Mouse (Mus musculus) limb, embryonic 10.5 days (tissue): ENCODE data around the gene Etv2. TPM values are rescaled to one million over a fixed set of nuclear protein-coding genes. Genes with fewer than 3 reads are reported as not detected.
A peak's percentile ranks its signal among the peaks of the same experiment; 100 is the strongest.

Experiments
- DNase-seq: peaks from one replicate; pipeline ENCODE4 v3.0.0-alpha.2; 2017; ENCODE audit warnings: low spot score
- H3K27ac ChIP-seq: fragments of 300-500 bp; sonication (generic); 2 replicates; pipeline ENCODE4 v1.5.1; 2016; ENCODE audit warnings: mild to moderate bottlenecking
- H3K27me3 ChIP-seq: fragments of 300-500 bp; sonication (generic); 2 replicates; pipeline ENCODE4 v1.6.1; 2016; ENCODE audit warnings: low read depth, mild to moderate bottlenecking; ENCODE audit not compliant: poor library complexity, severe bottlenecking
- H3K36me3 ChIP-seq: fragments of 300-500 bp; sonication (generic); 2 replicates; pipeline ENCODE4 v1.6.1; 2016; ENCODE audit warnings: mild to moderate bottlenecking, moderate library complexity
- H3K4me1 ChIP-seq: fragments of 300-500 bp; sonication (generic); 2 replicates; pipeline ENCODE4 v1.6.1; 2016
- H3K4me3 ChIP-seq: fragments of 300-500 bp; sonication (generic); 2 replicates; pipeline ENCODE4 v1.5.1; 2016; ENCODE audit warnings: mild to moderate bottlenecking, moderate library complexity
- H3K9me3 ChIP-seq: fragments of 300-500 bp; sonication (generic); replicated peaks from 2 replicates; pipeline ENCODE4 v1.6.1; 2016; ENCODE audit warnings: mild to moderate bottlenecking
- WGBS: fragments of 180-500 bp; shearing (Covaris S2); methylation state at CpG from one replicate; pipeline ENCODE4 v1.1.7; 2016; 5-methylcytosine and 5-hydroxymethylcytosine counted together
- polyA plus RNA-seq: library from polyadenylated mRNA; unstranded; fragments of >200 nt; fragmentation: Nextera tagmentation; extraction: Ambion mirVana; gene quantifications from 2 replicates; pipeline ENCODE4 v1.2.1, GENCODE M21; 2016

Gene Etv2
- polyA plus RNA-seq, 1 experiment from 2014 or later: 1.3 TPM

- Histone ChIP-seq H3K27me3 (peaks cover 55% of the 10 kb centered on the region), H3K27ac (no peak overlapping the region), H3K4me3 (peak overlapping the region; percentile 45), H3K4me1 (peaks cover 39% of the 10 kb centered on the region), H3K9me3 (no peaks in the 10 kb centered on the region), H3K36me3 (no peaks in the 10 kb centered on the region)
- 4% methylated on average over 27 of the region's 27 CpGs for WGBS
- peak; percentile 57 for DNase-seq
These were observed 1.8 kb downstream of the Etv2 start for GRCm38 (mm10) chr7:30633762-30634412.

- DNase-seq: no peak
- H3K27me3 ChIP-seq: peaks cover 28% of the 10 kb centered on the region
These were observed 6.6 kb downstream of the Etv2 start for GRCm38 (mm10) chr7:30629013-30629412.

GRCm38 (mm10) chr7:30626647-30627046 lies 9.0 kb downstream of the Etv2 start:
- 86% methylated on average over 5 of the region's 5 CpGs for WGBS
- H3K36me3 ChIP-seq: peaks cover 31% of the 10 kb centered on the region
- H3K9me3 ChIP-seq: no peaks in the 10 kb centered on the region
- peaks cover 5% of the 10 kb centered on the region for H3K27me3 ChIP-seq
- H3K27ac ChIP-seq: no peak overlapping the region
- DNase-seq: no peak
- no peak overlapping the region for H3K4me3 ChIP-seq
- peaks cover 9% of the 10 kb centered on the region for H3K4me1 ChIP-seq

More at GRCm38 (mm10) chr7:30629013-30629412, 6.6 kb downstream of the Etv2 start:
- Histone ChIP-seq H3K4me1 (peaks cover 16% of the 10 kb centered on the region), H3K9me3 (no peaks in the 10 kb centered on the region), H3K27ac (no peak overlapping the region), H3K4me3 (no peak overlapping the region), H3K36me3 (peaks cover 8% of the 10 kb centered on the region)

GRCm38 (mm10) chr7:30625530-30626384 lies 9.9 kb downstream of the Etv2 start, which contains the start of gene Cox6b1:
Cox6b1 (minus strand) TSS chr7:30626151.
- no peaks in the 10 kb centered on the region for H3K27me3 ChIP-seq
- H3K4me1 ChIP-seq: peaks cover 9% of the 10 kb centered on the region
- H3K36me3 ChIP-seq: peaks cover 39% of the 10 kb centered on the region
- 3% methylated on average over 44 of the region's 44 CpGs for WGBS
- no peaks in the 10 kb centered on the region for H3K9me3 ChIP-seq
- DNase-seq: peak; percentile 90
- peak within 1 kb of the TSS; percentile 87 for H3K27ac ChIP-seq
- peak within 1 kb of the TSS; percentile 77 for H3K4me3 ChIP-seq

- peaks cover 87% of the 10 kb centered on the region for H3K36me3 ChIP-seq
- H3K27me3 ChIP-seq: no peaks in the 10 kb centered on the region
- WGBS: 88% methylated on average over 3 of the region's 3 CpGs
- H3K9me3 ChIP-seq: no peaks in the 10 kb centered on the region
- no peak for DNase-seq
- no peak overlapping the region for H3K4me3 ChIP-seq
- no peak overlapping the region for H3K27ac ChIP-seq
- H3K4me1 ChIP-seq: no peaks in the 10 kb centered on the region
These were observed 16.4 kb downstream of the Etv2 start for GRCm38 (mm10) chr7:30619202-30619601.

- Histone ChIP-seq H3K27me3 (no peaks in the 10 kb centered on the region), H3K9me3 (no peaks in the 10 kb centered on the region), H3K27ac (no peak overlapping the region), H3K36me3 (peaks cover 82% of the 10 kb centered on the region), H3K4me3 (no peak overlapping the region), H3K4me1 (no peaks in the 10 kb centered on the region)
- WGBS: 96% methylated on average over 9 of the region's 9 CpGs
- DNase-seq: no peak
These were observed 17.0 kb downstream of the Etv2 start for GRCm38 (mm10) chr7:30618658-30619057.

- no peak overlapping the region for H3K27ac ChIP-seq
- 64% methylated on average over 5 of the region's 5 CpGs for WGBS
- peaks cover 15% of the 10 kb centered on the region for H3K4me1 ChIP-seq
- no peak for DNase-seq
- no peaks in the 10 kb centered on the region for H3K9me3 ChIP-seq
- H3K4me3 ChIP-seq: no peak overlapping the region
- no peaks in the 10 kb centered on the region for H3K27me3 ChIP-seq
- H3K36me3 ChIP-seq: peaks cover 51% of the 10 kb centered on the region
These were observed 20.4 kb downstream of the Etv2 start for GRCm38 (mm10) chr7:30615049-30615760.

GRCm38 (mm10) chr7:30614454-30614853 lies 21.2 kb downstream of the Etv2 start:
- WGBS: 82% methylated on average over 2 of the region's 2 CpGs
- peaks cover 46% of the 10 kb centered on the region for H3K36me3 ChIP-seq
- no peak overlapping the region for H3K27ac ChIP-seq
- no peaks in the 10 kb centered on the region for H3K9me3 ChIP-seq
- no peak for DNase-seq
- H3K27me3 ChIP-seq: no peaks in the 10 kb centered on the region
- peaks cover 19% of the 10 kb centered on the region for H3K4me1 ChIP-seq
- H3K4me3 ChIP-seq: no peak overlapping the region

GRCm38 (mm10) chr7:30613529-30614112 lies 22.0 kb downstream of the Etv2 start:
- H3K27me3 ChIP-seq: no peaks in the 10 kb centered on the region
- peak; percentile 81 for DNase-seq
- H3K4me3 ChIP-seq: no peak overlapping the region
- 24% methylated on average over 14 of the region's 14 CpGs for WGBS
- H3K27ac ChIP-seq: no peak overlapping the region
- H3K4me1 ChIP-seq: peaks cover 19% of the 10 kb centered on the region
- no peaks in the 10 kb centered on the region for H3K9me3 ChIP-seq
- H3K36me3 ChIP-seq: peaks cover 37% of the 10 kb centered on the region

GRCm38 (mm10) chr7:30612654-30613402 lies 22.8 kb downstream of the Etv2 start, which contains the start of gene Upk1a:
Upk1a (minus strand) TSS chr7:30612847.
- Histone ChIP-seq H3K9me3 (no peaks in the 10 kb centered on the region), H3K27ac (peak within 1 kb of the TSS; percentile 14; the same call in 1 of the 2 replicates), H3K4me1 (peaks cover 19% of the 10 kb centered on the region), H3K27me3 (no peaks in the 10 kb centered on the region), H3K4me3 (no peak within 1 kb of the TSS), H3K36me3 (peaks cover 29% of the 10 kb centered on the region)
- DNase-seq: no peak
- WGBS: 58% methylated on average over 8 of the region's 8 CpGs

- no peak overlapping the region for H3K27ac ChIP-seq
- no peak for DNase-seq
- peaks cover 1% of the 10 kb centered on the region; the same call in 1 of the 2 replicates for H3K36me3 ChIP-seq
- WGBS: 62% methylated on average over 7 of the region's 7 CpGs
- no peak overlapping the region for H3K4me3 ChIP-seq
- peaks cover 19% of the 10 kb centered on the region for H3K4me1 ChIP-seq
- H3K27me3 ChIP-seq: no peaks in the 10 kb centered on the region
- no peaks in the 10 kb centered on the region for H3K9me3 ChIP-seq
These were observed 25.6 kb downstream of the Etv2 start for GRCm38 (mm10) chr7:30610043-30610442.

- Histone ChIP-seq H3K4me1 (peaks cover 19% of the 10 kb centered on the region), H3K36me3 (no peaks in the 10 kb centered on the region), H3K27ac (no peak overlapping the region), H3K4me3 (no peak overlapping the region), H3K27me3 (no peaks in the 10 kb centered on the region), H3K9me3 (no peaks in the 10 kb centered on the region)
- no peak for DNase-seq
- 51% methylated on average over 16 of the region's 16 CpGs for WGBS
These were observed 27.2 kb downstream of the Etv2 start for GRCm38 (mm10) chr7:30608476-30608875.
